Mouse (Mus musculus): ENCODE results near the gene Slc27a3. TPM values are rescaled to one million over a fixed set of nuclear protein-coding genes. Genes with fewer than 3 reads are reported as not detected.

Slc27a3 gene
- 0.64 TPM for polyA plus RNA-seq (2014; fragmentation: Illumina TruSeq; extraction: RNeasy Lipid Tissue Mini Kit (QIAGEN cat#74804); ENCODE audit: low read depth, low replicate concordance)

GRCm38 (mm10) chr3:90389511-90390490 lies at the start of gene Slc27a3:
Gene Slc27a3 (minus strand): TSS chr3:90389938.

GRCm38 (mm10) chr3:90433381-90434020 lies 43.8 kb upstream of the Slc27a3 start, which contains the start of gene Ints3:
Gene Ints3 (minus strand): TSS chr3:90433622.

Other genes starting within 250 kb of the Slc27a3 start
- gene Rps27, start 176.3 kb downstream of the Slc27a3 start, polyA plus RNA-seq (2014; fragmentation: Illumina TruSeq; extraction: RNeasy Lipid Tissue Mini Kit (QIAGEN cat#74804); ENCODE audit: low read depth, low replicate concordance) = 882 TPM
- gene Rab13, start 176.2 kb downstream of the Slc27a3 start, polyA plus RNA-seq (2014; fragmentation: Illumina TruSeq; extraction: RNeasy Lipid Tissue Mini Kit (QIAGEN cat#74804); ENCODE audit: low read depth, low replicate concordance) = 6.5 TPM
- gene Jtb, start 158.3 kb downstream of the Slc27a3 start, polyA plus RNA-seq (2014; fragmentation: Illumina TruSeq; extraction: RNeasy Lipid Tissue Mini Kit (QIAGEN cat#74804); ENCODE audit: low read depth, low replicate concordance) = 31.8 TPM
- gene Creb3l4, start 146.4 kb downstream of the Slc27a3 start, polyA plus RNA-seq (2014; fragmentation: Illumina TruSeq; extraction: RNeasy Lipid Tissue Mini Kit (QIAGEN cat#74804); ENCODE audit: low read depth, low replicate concordance) = 211 TPM
- 21.2 TPM for gene Slc39a1, start 141.8 kb downstream of the Slc27a3 start, polyA plus RNA-seq (2014; fragmentation: Illumina TruSeq; extraction: RNeasy Lipid Tissue Mini Kit (QIAGEN cat#74804); ENCODE audit: low read depth, low replicate concordance)
- gene Crtc2, start 135.8 kb downstream of the Slc27a3 start, polyA plus RNA-seq (2014; fragmentation: Illumina TruSeq; extraction: RNeasy Lipid Tissue Mini Kit (QIAGEN cat#74804); ENCODE audit: low read depth, low replicate concordance) = 4.9 TPM
- 2.6 TPM for gene Dennd4b, start 124.8 kb downstream of the Slc27a3 start, polyA plus RNA-seq (2014; fragmentation: Illumina TruSeq; extraction: RNeasy Lipid Tissue Mini Kit (QIAGEN cat#74804); ENCODE audit: low read depth, low replicate concordance)
- gene Gatad2b, start 96.8 kb downstream of the Slc27a3 start, polyA plus RNA-seq (2014; fragmentation: Illumina TruSeq; extraction: RNeasy Lipid Tissue Mini Kit (QIAGEN cat#74804); ENCODE audit: low read depth, low replicate concordance) = 28.5 TPM
- 8.5 TPM for gene Ints3, start 43.7 kb upstream of the Slc27a3 start, polyA plus RNA-seq (2014; fragmentation: Illumina TruSeq; extraction: RNeasy Lipid Tissue Mini Kit (QIAGEN cat#74804); ENCODE audit: low read depth, low replicate concordance)
- gene Npr1, start 75.9 kb upstream of the Slc27a3 start, polyA plus RNA-seq (2014; fragmentation: Illumina TruSeq; extraction: RNeasy Lipid Tissue Mini Kit (QIAGEN cat#74804); ENCODE audit: low read depth, low replicate concordance) = 19.9 TPM
- 75.8 TPM for gene Ilf2, start 86.2 kb upstream of the Slc27a3 start, polyA plus RNA-seq (2014; fragmentation: Illumina TruSeq; extraction: RNeasy Lipid Tissue Mini Kit (QIAGEN cat#74804); ENCODE audit: low read depth, low replicate concordance)
- gene Snapin, start 101.1 kb upstream of the Slc27a3 start, polyA plus RNA-seq (2014; fragmentation: Illumina TruSeq; extraction: RNeasy Lipid Tissue Mini Kit (QIAGEN cat#74804); ENCODE audit: low read depth, low replicate concordance) = 89.2 TPM
- 111 TPM for gene Chtop, start 119.6 kb upstream of the Slc27a3 start, polyA plus RNA-seq (2014; fragmentation: Illumina TruSeq; extraction: RNeasy Lipid Tissue Mini Kit (QIAGEN cat#74804); ENCODE audit: low read depth, low replicate concordance)
- 7.7 TPM for gene S100a1, start 124.5 kb upstream of the Slc27a3 start, polyA plus RNA-seq (2014; fragmentation: Illumina TruSeq; extraction: RNeasy Lipid Tissue Mini Kit (QIAGEN cat#74804); ENCODE audit: low read depth, low replicate concordance)
- 1.6 TPM for gene S100a13, start 124.5 kb upstream of the Slc27a3 start, polyA plus RNA-seq (2014; fragmentation: Illumina TruSeq; extraction: RNeasy Lipid Tissue Mini Kit (QIAGEN cat#74804); ENCODE audit: low read depth, low replicate concordance)
- not detected for gene S100a14, start 136.9 kb upstream of the Slc27a3 start, polyA plus RNA-seq (2014; fragmentation: Illumina TruSeq; extraction: RNeasy Lipid Tissue Mini Kit (QIAGEN cat#74804); ENCODE audit: low read depth, low replicate concordance)
- gene S100a16, start 147.3 kb upstream of the Slc27a3 start, polyA plus RNA-seq (2014; fragmentation: Illumina TruSeq; extraction: RNeasy Lipid Tissue Mini Kit (QIAGEN cat#74804); ENCODE audit: low read depth, low replicate concordance) = 1.8 TPM
- gene S100a3, start 170.6 kb upstream of the Slc27a3 start, polyA plus RNA-seq (2014; fragmentation: Illumina TruSeq; extraction: RNeasy Lipid Tissue Mini Kit (QIAGEN cat#74804); ENCODE audit: low read depth, low replicate concordance) = not detected
- not detected for gene S100a2, start 200.3 kb upstream of the Slc27a3 start, polyA plus RNA-seq (2014; fragmentation: Illumina TruSeq; extraction: RNeasy Lipid Tissue Mini Kit (QIAGEN cat#74804); ENCODE audit: low read depth, low replicate concordance)
- not detected for gene Gm42674, start 212.0 kb upstream of the Slc27a3 start, polyA plus RNA-seq (2014; fragmentation: Illumina TruSeq; extraction: RNeasy Lipid Tissue Mini Kit (QIAGEN cat#74804); ENCODE audit: low read depth, low replicate concordance)
- gene S100a4, start 213.8 kb upstream of the Slc27a3 start, polyA plus RNA-seq (2014; fragmentation: Illumina TruSeq; extraction: RNeasy Lipid Tissue Mini Kit (QIAGEN cat#74804); ENCODE audit: low read depth, low replicate concordance) = 1.0 TPM
- gene S100a5, start 218.6 kb upstream of the Slc27a3 start, polyA plus RNA-seq (2014; fragmentation: Illumina TruSeq; extraction: RNeasy Lipid Tissue Mini Kit (QIAGEN cat#74804); ENCODE audit: low read depth, low replicate concordance) = not detected
- 5.0 TPM for gene S100a6, start 222.9 kb upstream of the Slc27a3 start, polyA plus RNA-seq (2014; fragmentation: Illumina TruSeq; extraction: RNeasy Lipid Tissue Mini Kit (QIAGEN cat#74804); ENCODE audit: low read depth, low replicate concordance)

Data from testis, adult 10 weeks (tissue).